Mouse (Mus musculus): ENCODE results near the gene Olfm4.

DNA sequence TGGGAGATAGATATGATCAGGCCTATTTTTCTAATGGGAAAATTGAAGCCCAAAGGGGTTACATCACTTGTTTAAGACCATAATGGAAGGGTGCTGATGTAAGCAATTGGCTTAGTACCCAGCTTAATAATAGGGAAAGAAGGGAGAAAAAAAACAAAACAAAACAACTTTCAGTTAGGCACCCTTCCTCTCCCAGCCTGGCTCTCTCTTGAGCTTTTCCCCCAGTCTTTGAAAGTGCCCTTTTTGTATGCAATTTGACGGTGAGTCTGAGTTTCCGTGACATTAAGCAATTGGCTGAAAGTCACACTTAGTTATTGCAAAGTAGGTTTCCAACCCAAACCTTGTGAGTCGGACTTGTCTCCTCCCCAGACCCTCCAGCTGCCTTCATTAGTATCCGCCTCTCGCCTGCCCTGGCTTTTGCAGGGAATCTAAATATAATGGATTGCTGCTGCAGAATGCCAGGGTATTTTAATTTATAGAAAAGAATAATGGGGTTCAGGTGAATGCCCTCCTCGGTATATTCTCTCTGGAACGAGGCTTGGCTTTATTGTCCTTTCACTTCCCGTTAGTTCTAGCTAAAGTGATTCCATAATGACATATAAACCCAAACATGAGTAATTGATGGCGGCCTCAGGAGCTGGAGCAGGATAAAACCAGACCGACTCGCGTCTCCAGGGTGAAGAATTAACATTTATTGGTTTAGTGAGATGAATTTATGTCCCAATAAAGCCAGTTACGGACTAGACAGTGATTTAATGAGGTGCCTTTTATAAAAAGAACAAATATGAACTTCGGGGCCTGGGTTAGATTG is 12.7 kb upstream of the Olfm4 start:
- TF ChIP-seq POLR2A (IDR thresholded peaks at IDR 0.05; ENCODE audit: low read depth, low read length): no peak
- no peak for TF ChIP-seq CTCF (IDR thresholded peaks at IDR 0.05; ENCODE audit: borderline replicate concordance, insufficient read depth, low read length)
